Mouse (Mus musculus) embryonic facial prominence, embryonic 11.5 days (tissue): Measurements from ENCODE around the gene Adamtsl4. TPM values are rescaled to one million over a fixed set of nuclear protein-coding genes. Genes with fewer than 3 reads are reported as not detected.
A peak's percentile ranks its signal among the peaks of the same experiment; 100 is the strongest.
"Not testable (repeated sequence)": the region's sequence is repeated elsewhere in the genome, so short reads cannot be mapped to it uniquely, and the experiment has no call there.

Experiments
- ATAC-seq: fragments of 200-750 bp; cut with Nextera tagmentation; replicated peaks from 2 replicates; pipeline ENCODE4 v1.8.0; 2017; ENCODE audit warnings: low read depth; ENCODE audit not compliant: insufficient number of reproducible peaks, low FRiP score, low TSS enrichment
- DNase-seq: peaks from one replicate; pipeline ENCODE4 v3.0.0-alpha.2; 2015; ENCODE audit warnings: low spot score
- H3K27ac ChIP-seq: fragments of 300-500 bp; sonication (generic); replicated peaks from 2 replicates; pipeline ENCODE4 v1.5.1; 2014; ENCODE audit warnings: mild to moderate bottlenecking, low read depth, low read length, control low read depth
- H3K27me3 ChIP-seq: fragments of 300-500 bp; sonication (generic); 2 replicates; pipeline ENCODE4 v1.6.1; 2014; ENCODE audit warnings: mild to moderate bottlenecking, low read length, moderate library complexity, mixed read lengths; ENCODE audit not compliant: control insufficient read depth, insufficient read depth
- H3K36me3 ChIP-seq: fragments of 300-500 bp; sonication (generic); replicated peaks from 2 replicates; pipeline ENCODE4 v1.6.1; 2014; ENCODE audit warnings: low read depth, mild to moderate bottlenecking, low read length, moderate library complexity, mixed read lengths; ENCODE audit not compliant: control insufficient read depth, insufficient read depth
- H3K4me1 ChIP-seq: fragments of 300-500 bp; sonication (generic); 2 replicates; pipeline ENCODE4 v1.6.1; 2014; ENCODE audit warnings: low read length, mixed read lengths; ENCODE audit not compliant: control insufficient read depth, insufficient read depth
- H3K4me2 ChIP-seq: fragments of 300-500 bp; sonication (generic); 2 replicates; pipeline ENCODE4 v1.6.1; 2014; ENCODE audit warnings: low read depth, mild to moderate bottlenecking, control low read depth, low read length, moderate library complexity
- H3K4me3 ChIP-seq: fragments of 300-500 bp; sonication (generic); 2 replicates; pipeline ENCODE4 v1.5.1; 2014; ENCODE audit warnings: low read depth, low read length, control low read depth
- H3K9ac ChIP-seq: fragments of 300-500 bp; sonication (generic); replicated peaks from 2 replicates; pipeline ENCODE4 v1.6.1; 2014; ENCODE audit warnings: mild to moderate bottlenecking, control low read depth, low read length
- H3K9me3 ChIP-seq: fragments of 300-500 bp; sonication (generic); replicated peaks from 2 replicates; pipeline ENCODE4 v1.6.1; 2016; ENCODE audit warnings: mild to moderate bottlenecking, low read length, inconsistent platforms, mixed read lengths; ENCODE audit not compliant: control insufficient read depth
- WGBS: fragments of 180-500 bp; shearing (Covaris S2); extraction: QIAGEN DNeasy Blood & Tissue Kit; methylation state at CpG from one replicate; pipeline ENCODE4 v1.1.7; 2014; 5-methylcytosine and 5-hydroxymethylcytosine counted together
- polyA plus RNA-seq: library from polyadenylated mRNA; unstranded; fragments of >200 nt; fragmentation: Nextera tagmentation; extraction: Ambion mirVana; gene quantifications from 2 replicates; pipeline ENCODE4 v1.2.1, GENCODE M21; 2014

Gene Adamtsl4
- polyA plus RNA-seq, 1 experiment from 2014 or later, result 0.55 TPM

DNA sequence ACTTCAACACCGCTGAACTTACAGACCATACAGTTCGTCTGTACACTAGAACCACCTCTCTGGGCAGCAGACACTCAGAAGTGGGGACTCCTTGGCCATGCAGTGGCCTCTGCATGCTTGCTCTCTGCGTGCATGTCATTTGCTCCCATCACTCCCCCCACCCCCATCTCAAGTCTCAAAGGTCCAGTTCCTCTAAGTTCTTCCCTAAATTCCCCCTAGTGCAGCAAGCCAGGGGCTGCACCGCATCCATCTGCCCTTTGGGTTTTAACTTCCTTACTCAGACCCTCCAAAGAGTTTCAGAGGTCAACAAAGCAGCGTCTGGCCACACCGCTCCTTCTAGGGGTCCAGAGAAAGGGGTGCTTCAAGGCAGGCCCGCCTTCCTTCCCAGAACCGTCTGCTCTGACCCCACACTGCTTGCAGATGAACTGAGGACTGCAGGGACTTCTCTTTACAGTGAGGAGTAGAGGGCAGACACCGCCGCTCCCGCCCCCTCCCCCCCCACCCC lies 14.0 kb downstream of the Adamtsl4 start:
- peak; percentile 24 for ATAC-seq
- peak overlapping the region; percentile 11; the same call in 1 of the 2 replicates for H3K4me2 ChIP-seq
- peak overlapping the region; percentile 73; the same call in 1 of the 2 replicates for H3K27ac ChIP-seq

DNA sequence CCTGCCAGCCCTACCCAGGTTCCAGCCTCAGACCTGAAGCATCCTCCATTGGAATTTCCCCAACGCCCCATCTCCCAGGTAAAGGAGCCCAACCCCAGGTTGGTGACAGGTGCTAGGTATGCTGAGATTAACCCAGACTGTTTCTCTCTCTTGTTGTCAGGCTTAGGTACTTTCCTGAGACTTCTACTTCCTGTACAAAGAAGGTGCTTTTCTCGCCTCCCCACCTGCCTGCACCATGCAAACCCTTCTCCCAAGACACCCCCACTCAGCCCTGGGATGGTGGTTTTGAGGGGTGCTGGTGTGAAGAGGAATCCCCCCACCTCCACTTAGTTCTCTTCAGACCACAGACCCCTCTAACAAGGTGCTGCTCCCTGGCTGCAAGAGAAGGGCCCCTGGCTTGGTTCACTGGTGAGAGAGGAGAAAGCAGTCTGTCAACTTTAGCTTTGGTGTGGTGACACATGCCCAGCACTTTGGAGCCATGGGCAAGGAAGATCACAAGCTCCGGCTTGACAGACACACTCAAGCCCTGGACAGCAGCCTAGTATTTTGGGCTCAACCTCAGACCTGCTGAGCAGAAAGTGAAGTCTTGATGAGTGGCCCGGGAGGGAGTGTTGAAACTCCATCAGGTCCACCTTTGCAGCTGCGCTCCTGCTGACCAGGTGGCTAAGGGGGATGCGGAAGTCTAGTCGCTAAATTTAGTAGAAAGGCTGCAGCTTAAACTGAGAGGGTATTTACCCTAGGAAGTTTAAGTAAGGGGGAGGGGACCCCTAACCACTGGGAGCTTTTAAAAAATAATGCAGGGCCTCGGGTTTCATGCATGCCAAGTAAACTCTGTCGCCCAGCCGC lies 14.6 kb downstream of the Adamtsl4 start:
- ATAC-seq (no peak), DNase-seq (peak; percentile 38)
- Histone ChIP-seq H3K9me3 (no peaks in the 10 kb centered on the region), H3K27ac (peak overlapping the region; percentile 73; the same call in 1 of the 2 replicates), H3K4me2 (no peak overlapping the region; the same call in 1 of the 2 replicates), H3K4me1 (peaks cover 14% of the 10 kb centered on the region), H3K36me3 (no peaks in the 10 kb centered on the region; the same call in 1 of the 2 replicates), H3K9ac (peak overlapping the region; percentile 39), H3K4me3 (no peak overlapping the region), H3K27me3 (no peaks in the 10 kb centered on the region)
- 40% methylated on average over 10 of the region's 10 CpGs for WGBS

More for the DNA sequence above, 14.0 kb downstream of the Adamtsl4 start:
- DNase-seq, result no peak
- Histone ChIP-seq H3K9me3 (no peaks in the 10 kb centered on the region), H3K9ac (peak overlapping the region; percentile 39), H3K36me3 (no peaks in the 10 kb centered on the region; the same call in 1 of the 2 replicates), H3K27me3 (no peaks in the 10 kb centered on the region), H3K4me1 (peaks cover 14% of the 10 kb centered on the region), H3K4me3 (no peak overlapping the region)
- 13% methylated on average over 11 of the region's 11 CpGs for WGBS

DNA sequence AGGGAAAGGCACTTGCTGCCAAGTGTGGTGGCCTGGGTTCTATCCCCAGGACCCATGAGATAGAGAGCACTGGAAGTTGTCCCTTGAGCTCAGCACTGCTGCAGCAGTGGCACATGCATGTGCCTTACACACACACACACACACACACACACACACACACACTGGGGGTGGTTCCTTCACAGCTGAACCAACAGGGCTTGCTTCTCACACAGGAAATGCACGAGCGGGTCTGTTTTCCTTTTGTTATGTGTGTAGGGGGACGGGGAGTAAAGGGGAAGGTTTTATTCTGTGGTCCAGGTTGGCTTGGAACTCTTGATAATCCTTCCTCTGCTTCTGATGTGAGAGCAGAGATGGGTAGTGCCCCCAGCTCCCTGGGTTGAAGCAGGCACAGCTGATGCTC lies 15.3 kb downstream of the Adamtsl4 start:
- H3K9ac ChIP-seq, result no peak overlapping the region
- no peak overlapping the region for H3K4me3 ChIP-seq
- no peak for DNase-seq
- H3K4me2 ChIP-seq, result no peak overlapping the region
- no peak for ATAC-seq
- H3K9me3 ChIP-seq, result no peaks in the 10 kb centered on the region
- peaks cover 14% of the 10 kb centered on the region for H3K4me1 ChIP-seq
- H3K27me3 ChIP-seq, result no peaks in the 10 kb centered on the region
- no peak overlapping the region for H3K27ac ChIP-seq
- whole genome bisulfite sequencing, result 38% methylated on average over 3 of the region's 3 CpGs
- H3K36me3 ChIP-seq, result no peaks in the 10 kb centered on the region; the same call in 1 of the 2 replicates

DNA sequence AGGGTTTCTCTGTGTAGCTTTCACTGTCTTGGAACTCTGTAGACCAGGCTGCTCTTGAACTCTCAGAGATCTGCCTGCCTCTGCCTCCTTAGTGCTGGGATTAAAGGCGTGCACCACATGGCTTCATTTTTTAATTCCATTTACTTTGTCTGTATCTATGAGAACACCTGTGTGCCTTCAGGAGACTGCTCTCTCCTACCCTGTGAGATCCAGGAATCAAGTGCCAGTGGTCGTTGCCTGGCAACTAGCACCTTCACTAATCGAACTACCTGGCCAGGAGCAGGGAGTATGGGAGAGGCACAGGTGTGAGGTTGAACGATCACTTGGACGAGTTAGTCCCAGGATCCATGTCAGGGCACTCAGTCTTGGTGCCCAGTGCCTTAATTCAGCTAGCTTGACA lies 16.5 kb downstream of the Adamtsl4 start:
- Histone ChIP-seq H3K9ac (no peak overlapping the region), H3K4me2 (no peak overlapping the region), H3K27ac (no peak overlapping the region), H3K4me1 (peaks cover 14% of the 10 kb centered on the region), H3K4me3 (no peak overlapping the region), H3K9me3 (no peaks in the 10 kb centered on the region), H3K36me3 (no peaks in the 10 kb centered on the region), H3K27me3 (no peaks in the 10 kb centered on the region)
- no peak for DNase-seq
- 90% methylated on average over 5 of the region's 5 CpGs for WGBS
- ATAC-seq, result no peak

DNA sequence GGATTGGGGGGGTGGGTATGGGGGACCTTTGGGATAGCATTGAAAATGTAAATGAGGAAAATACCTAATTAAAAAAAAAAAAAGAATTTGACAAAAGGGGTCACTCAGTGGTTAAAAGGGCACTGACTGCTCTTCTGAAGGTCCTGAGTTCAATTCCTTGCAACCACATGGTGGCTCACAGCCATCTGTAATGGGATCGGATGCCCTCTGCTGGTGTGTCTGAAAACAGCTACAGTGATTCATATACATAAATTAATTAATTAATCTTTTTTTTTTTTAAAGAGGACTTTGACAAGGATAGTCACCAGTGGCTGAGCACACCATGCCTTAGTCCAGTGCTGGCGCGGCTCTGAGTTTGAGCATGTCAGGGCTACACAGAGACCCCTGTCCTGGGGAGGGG lies 17.3 kb downstream of the Adamtsl4 start:
- peaks cover 14% of the 10 kb centered on the region for H3K4me1 ChIP-seq
- not testable (repeated sequence) for H3K27me3 ChIP-seq, ATAC-seq, H3K27ac ChIP-seq, H3K36me3 ChIP-seq, DNase-seq, H3K4me3 ChIP-seq, H3K9ac ChIP-seq, H3K4me2 ChIP-seq, H3K9me3 ChIP-seq
- 97% methylated on average over 3 of the region's 3 CpGs for WGBS

DNA sequence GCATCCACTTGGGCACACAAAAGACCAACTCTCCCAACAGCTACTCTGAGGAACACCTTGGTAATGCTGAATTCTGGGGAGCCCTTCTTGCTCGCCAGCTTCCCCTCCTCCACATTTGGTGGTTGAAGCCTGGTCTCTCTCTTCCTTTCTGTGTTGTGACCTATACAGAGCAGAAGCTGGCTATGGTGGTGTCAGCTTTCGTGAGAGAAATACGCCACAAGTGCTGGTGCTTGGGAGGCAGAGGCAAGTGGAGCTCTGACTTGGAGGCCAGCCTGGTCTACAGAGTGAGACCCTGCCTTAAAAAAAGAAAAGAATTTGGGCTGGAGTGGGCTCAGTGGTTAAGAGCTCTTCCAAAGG lies 18.4 kb downstream of the Adamtsl4 start:
- H3K4me2 ChIP-seq, result no peak overlapping the region
- no peaks in the 10 kb centered on the region for H3K27me3 ChIP-seq
- no peak for ATAC-seq
- H3K9ac ChIP-seq, result no peak overlapping the region
- WGBS, result 88% methylated on average over 3 of the region's 3 CpGs
- H3K36me3 ChIP-seq, result no peaks in the 10 kb centered on the region
- no peak for DNase-seq
- peaks cover 10% of the 10 kb centered on the region for H3K4me1 ChIP-seq
- no peak overlapping the region for H3K27ac ChIP-seq
- no peaks in the 10 kb centered on the region for H3K9me3 ChIP-seq
- H3K4me3 ChIP-seq, result no peak overlapping the region

DNA sequence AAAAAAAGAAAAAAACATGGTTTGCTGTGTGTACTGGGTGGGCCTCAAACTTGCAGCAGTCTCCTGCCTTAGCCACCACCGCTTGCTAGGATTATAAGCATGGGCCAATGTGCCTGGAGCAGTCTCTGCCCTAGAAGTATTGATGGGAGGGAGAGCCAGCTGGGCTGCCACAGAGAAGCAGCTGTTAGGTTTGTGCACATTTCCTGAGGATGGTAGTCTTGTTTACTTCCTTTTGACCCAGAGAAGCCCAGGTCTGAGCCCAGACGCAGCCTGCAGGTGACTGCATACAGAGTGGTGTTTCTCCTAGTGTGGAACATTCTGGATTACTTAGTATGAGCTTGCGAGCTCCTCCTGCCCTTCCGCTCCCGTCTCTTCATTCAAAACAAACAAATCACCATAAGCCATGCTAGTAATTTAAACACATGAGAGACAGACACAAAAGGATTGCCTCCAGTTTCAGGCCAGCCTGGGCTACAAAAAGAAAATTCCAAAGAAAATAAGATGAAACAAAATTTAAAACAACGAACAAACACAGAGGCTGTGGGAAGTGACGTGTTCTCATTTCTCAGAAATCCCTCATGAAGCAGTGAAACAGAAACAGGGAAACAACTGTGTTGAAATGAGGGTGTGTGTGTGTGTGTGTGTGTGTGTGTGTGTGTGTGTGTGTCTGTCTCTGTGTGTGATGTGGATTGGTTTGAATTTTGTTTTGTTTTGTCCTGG lies 19.0 kb downstream of the Adamtsl4 start:
- no peak for DNase-seq
- ATAC-seq, result no peak
- Histone ChIP-seq H3K9me3 (no peaks in the 10 kb centered on the region), H3K9ac (no peak overlapping the region), H3K4me2 (no peak overlapping the region), H3K4me1 (peaks cover 6% of the 10 kb centered on the region), H3K4me3 (no peak overlapping the region), H3K27ac (peak overlapping the region; percentile 42; the same call in 1 of the 2 replicates), H3K27me3 (no peaks in the 10 kb centered on the region), H3K36me3 (peaks cover 1% of the 10 kb centered on the region; the same call in 1 of the 2 replicates)
- 75% methylated on average over 7 of the region's 7 CpGs for WGBS
